Mouse (Mus musculus) T-cell, adult 66 days (primary cell): ENCODE results near the gene Fam131c. TPM values are rescaled to one million over a fixed set of nuclear protein-coding genes. Genes with fewer than 3 reads are reported as not detected.

Source experiments
- total RNA-seq, 2 experiments: library from RNA; stranded (reverse); gene quantifications; 3 replicates in 1 of 2; 4 replicates in 1 of 2; pipeline ENCODE4 v1.2.4; 2023

The Fam131c gene
- total RNA-seq: not detected

DNA sequence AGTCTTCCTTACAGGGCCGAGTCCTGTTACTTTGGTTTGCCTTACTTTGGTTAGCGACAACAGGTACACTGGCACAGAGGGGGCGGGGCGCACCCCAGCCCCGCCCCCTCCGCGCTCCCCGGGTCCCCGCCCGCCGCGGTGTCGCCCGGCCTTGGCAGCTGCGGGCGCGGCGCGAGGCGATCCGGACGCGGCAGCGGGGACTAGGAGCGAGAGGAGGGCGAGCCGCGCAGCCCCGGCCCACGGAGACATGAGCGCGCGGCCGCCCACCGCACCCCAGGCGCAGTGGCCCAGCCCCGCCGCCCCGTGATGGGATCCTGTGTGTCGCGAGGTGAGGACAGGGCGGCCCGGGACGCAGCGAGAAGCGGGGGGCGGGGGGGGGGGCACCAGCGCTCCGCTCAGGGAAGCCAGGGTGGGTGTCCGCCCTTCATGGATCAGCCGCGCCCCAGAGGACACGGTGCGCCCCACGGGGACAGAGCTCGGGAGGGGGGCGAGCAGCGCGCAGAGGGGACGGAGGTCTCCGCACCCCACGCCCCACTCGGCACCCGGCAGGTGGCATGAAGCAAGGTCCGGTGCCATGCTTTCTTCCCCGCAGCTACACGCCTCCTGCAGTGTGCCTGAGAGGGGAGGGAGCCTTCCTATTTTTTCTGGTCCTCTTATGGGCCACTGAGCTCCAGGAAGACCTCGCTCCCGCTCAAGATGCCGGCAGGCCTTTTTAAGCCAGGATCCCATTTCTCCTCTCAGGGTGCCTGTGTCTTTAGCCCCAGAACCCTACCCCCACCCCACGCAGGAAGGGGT, at the start of gene Fam131c:
Fam131c (plus strand) TSS at position 224 of the 795 bp plus-strand sequence.

DNA sequence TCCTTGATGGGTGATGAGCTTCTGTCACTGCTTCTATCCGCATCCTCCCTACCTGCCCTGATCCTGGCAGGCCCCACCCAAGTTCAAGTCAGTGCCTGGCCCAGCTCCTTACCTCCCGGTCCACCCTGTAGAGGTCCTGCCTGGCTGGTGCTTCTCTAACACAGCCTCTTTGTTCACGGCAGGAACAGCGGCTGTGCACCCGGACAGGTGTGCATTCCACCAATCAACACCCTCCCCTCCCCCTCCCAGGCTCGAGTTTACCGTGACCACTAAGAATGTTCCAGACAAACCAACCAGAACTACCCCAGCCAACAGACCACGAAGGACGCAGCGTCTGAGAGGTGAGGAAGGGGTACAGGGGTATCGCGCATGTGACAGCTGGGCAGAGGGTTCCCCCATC, 30.5 kb downstream of the Fam131c start, which contains the start of gene Clcnka:
Clcnka (minus strand) TSS at position 180 of the 400 bp plus-strand sequence.

DNA sequence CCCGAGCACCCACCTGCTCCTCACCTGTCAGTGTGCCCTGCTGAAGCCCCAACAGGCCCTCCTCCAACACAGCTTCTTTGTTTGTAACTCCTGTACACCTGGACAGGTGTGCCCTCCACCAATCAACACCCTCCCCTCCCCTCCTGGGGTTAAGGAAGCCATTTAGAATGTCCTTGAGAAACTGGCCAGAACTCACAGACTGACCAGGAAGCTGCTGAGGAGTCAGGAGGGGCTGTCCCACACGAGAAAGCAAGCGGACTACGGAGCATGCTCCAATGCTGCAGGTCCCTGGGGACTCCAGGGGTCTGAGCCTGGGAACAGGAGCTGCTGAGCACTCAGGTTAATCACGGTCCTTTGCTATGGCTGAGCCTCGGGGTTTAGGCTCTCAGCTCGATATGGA, 47.9 kb downstream of the Fam131c start, which contains the start of gene Clcnkb:
Clcnkb (minus strand) TSS at position 91 of the 400 bp plus-strand sequence.

DNA sequence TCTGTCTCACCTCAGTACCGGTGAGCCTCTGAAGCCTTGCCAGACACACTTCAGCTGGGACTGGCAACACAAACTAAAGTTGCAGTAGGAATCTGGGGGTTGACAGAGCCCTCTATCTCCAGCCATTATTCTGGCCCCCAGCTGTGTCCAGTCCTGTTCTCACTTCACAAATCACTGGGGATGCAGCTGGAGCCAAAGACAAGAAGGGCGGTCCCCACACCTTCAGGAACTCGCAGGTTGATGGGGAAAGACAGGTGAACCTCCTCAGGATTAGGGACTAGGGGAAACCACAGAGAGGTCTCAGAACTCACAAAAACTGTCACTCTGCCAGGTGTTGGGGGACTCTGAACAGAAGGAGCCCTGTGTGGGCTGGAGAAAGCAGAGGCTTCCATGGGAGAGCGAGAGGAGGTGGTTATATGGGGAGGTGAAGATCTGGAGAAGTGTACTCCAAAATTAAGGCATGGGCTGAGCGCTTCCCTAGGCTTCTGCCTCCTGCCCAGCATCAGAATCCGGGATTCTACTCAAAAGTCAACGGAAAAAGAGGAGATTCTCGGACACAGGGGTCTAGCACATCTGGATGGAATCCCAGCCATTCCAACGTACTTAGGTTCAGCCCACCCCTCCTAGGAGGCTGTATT, 52.3 kb downstream of the Fam131c start, which contains the start of gene Hspb7:
Hspb7 (plus strand) TSS at position 588 of the 638 bp plus-strand sequence.

Other genes with a start within 250 kb of the Fam131c start
- gene Szrd1, start 228.4 kb upstream of the Fam131c start, total RNA-seq: 100 to 1,000 TPM in 1 of 2 experiments, 10 to 100 TPM in 1; 90.7 to 104 TPM
- 10 to 100 TPM; 19.8 to 22.1 TPM for gene Fbxo42, start 220.3 kb upstream of the Fam131c start, total RNA-seq
- gene Rsg1, start 154.3 kb upstream of the Fam131c start, total RNA-seq: 1 to 10 TPM; 3.1 to 5.2 TPM
- not detected for gene Arhgef19, start 128.7 kb upstream of the Fam131c start, total RNA-seq
- 1 to 10 TPM in 1 of 2 experiments, under 1 TPM in 1; 0.18 to 1.9 TPM for gene Epha2, start 67.0 kb upstream of the Fam131c start, total RNA-seq
- gene Clcnka, start 30.5 kb downstream of the Fam131c start, total RNA-seq: not detected
- gene Clcnkb, start 47.8 kb downstream of the Fam131c start, total RNA-seq: not detected
- gene Hspb7, start 52.6 kb downstream of the Fam131c start, total RNA-seq: not detected
- not detected for gene Srarp, start 67.9 kb downstream of the Fam131c start, total RNA-seq
- gene Zbtb17, start 76.4 kb downstream of the Fam131c start, total RNA-seq: 10 to 100 TPM; 32.7 to 38.5 TPM
- 10 to 100 TPM; 65.3 to 77.7 TPM for gene Spen, start 170.4 kb downstream of the Fam131c start, total RNA-seq
- not detected for gene Fblim1, start 237.9 kb downstream of the Fam131c start, total RNA-seq